Mouse (Mus musculus) embryo, embryonic 9.5 days (tissue): ENCODE measurements around the gene Shc1.

Experiments
- DNase-seq: peaks from one replicate; pipeline ENCODE4 v3.0.0-alpha.2; 2017; ENCODE audit errors: extremely low spot score

The Shc1 gene

DNA sequence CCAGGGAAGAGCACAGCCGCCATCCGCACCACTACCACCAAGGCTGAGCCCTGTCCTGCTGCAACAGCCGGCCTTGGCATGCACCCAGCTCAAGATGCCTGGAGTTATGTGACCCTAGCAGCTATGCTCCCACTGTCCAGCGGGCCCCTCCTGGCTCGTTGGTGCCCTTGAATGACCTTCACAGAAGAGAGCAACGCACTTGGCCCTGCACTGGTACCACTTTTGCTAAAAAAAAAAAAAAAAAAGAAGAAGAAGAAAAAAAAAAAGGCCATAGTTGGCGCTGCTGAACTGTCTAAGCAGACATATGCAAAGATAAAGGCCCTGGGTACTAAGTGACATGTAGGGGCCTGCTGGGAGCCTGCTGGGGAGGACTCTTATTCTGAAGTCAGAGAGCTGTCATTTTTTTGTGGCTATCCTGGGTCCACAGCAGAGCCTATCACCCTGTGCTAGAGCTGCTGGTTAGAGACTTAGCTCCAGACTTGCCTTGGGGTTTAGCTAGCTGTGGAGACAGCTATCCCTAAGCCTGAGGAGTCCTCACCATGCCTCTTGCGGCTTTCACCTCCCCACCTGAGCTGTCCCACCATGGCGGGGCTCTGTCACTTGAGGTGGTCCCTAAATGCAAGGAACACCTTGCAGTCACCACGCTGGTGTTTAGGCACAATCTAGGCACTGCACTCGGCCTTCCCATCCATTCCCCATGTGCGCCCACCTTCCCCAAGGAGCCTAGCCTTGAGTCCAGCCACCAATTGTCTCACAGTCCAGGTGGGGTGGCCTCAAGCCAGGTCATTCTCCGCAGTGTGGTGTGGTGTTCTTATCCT lies 30.7 kb downstream of the Shc1 start:
- no peak for DNase-seq

DNA sequence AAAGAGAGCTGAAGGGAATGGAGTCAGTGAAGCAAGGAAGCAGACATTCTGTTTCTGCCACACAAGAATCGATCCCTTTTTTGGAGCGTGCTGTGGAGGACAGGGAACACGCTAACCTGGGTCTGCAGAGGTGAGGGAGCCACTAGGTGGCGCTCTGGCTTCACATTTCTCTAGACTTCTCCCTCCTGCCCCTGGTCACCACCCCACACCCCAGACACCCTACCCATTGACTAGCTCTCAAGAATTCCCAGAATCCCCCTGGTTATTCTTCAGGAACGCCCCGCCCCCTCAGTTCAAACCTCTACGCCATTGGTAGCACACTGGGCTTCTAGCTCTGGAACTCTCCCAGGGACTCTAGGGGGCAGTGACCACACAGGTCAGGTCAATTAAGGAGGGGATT lies 31.3 kb downstream of the Shc1 start:
- peak; percentile 68 for DNase-seq

GRCm38 (mm10) chr3:89451916-89452315 lies 33.7 kb downstream of the Shc1 start:
- no peak for DNase-seq

GRCm38 (mm10) chr3:89454401-89455177 lies 36.3 kb downstream of the Shc1 start, which contains the start of gene Pmvk:
Gene Pmvk, plus strand, starts transcription at chr3:89454541.
- DNase-seq: no peak

DNA sequence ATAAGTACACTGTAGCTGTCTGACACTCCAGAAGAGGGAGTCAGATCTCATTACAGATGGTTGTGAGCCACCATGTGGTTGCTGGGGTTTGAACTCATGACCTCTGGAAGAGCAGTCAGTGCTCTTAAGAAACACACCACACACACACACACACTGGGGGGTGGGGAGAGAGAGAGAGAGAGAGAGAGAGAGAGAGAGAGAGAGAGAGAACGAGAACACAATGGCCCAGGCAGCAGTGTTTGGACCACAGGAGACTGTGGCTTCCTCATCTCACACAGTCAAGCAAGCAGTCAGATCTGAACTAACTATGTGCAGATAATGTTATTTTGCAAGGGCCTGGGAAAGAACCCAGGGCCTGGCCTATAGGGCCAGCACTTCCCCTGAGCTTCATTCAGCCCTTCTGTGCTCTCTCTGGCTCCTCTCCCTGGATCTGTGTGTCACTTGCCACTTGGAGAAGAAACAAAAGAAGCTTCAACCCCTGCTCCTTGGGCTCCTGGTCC lies 37.6 kb downstream of the Shc1 start:
- DNase-seq: no peak

DNA sequence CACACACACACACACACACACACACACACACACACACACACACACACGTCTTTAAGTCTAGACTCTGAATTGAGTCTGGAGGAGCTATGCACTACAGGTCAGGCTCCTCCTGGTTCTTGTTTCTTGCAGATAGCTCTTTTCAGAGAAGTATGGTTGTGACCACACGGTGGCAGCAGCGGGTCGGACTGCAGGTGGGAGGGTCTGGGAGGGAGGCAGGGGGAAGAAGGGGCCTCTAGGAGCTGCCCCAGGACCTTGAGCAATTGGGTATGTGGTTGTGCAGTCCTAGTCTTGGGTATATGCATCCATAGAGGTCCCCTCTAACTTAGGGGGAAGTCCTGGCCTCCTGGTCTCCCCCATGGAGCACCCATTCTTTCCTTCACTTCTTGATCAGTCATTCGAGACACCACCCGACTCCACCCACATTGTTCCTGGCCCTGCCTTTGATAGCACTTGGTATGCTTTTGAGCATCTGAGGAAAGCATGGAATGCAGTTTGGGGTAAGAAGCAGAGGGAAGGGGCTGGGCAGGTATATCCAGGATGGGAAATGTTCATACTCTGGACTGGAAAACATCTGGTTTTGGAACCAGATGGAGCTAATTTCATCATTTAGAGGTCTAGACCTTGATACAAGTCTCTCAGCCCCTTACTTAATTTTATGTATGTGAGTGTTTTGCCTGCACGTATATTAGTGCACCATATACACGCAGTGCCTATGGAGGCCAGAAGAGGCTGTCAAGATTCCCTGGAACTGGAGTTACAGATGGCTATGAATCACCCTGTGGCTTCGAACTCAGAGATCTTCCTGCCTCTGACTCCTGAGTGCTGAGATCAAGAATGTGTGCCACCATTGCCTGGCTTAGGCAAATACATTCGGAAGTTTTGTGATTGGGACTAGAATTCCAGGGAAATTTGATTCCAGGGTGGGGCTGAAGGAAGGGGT lies 38.8 kb downstream of the Shc1 start:
- DNase-seq: peak; percentile 85

- no peak for DNase-seq
These were observed 40.2 kb downstream of the Shc1 start for GRCm38 (mm10) chr3:89458372-89458964.

DNA sequence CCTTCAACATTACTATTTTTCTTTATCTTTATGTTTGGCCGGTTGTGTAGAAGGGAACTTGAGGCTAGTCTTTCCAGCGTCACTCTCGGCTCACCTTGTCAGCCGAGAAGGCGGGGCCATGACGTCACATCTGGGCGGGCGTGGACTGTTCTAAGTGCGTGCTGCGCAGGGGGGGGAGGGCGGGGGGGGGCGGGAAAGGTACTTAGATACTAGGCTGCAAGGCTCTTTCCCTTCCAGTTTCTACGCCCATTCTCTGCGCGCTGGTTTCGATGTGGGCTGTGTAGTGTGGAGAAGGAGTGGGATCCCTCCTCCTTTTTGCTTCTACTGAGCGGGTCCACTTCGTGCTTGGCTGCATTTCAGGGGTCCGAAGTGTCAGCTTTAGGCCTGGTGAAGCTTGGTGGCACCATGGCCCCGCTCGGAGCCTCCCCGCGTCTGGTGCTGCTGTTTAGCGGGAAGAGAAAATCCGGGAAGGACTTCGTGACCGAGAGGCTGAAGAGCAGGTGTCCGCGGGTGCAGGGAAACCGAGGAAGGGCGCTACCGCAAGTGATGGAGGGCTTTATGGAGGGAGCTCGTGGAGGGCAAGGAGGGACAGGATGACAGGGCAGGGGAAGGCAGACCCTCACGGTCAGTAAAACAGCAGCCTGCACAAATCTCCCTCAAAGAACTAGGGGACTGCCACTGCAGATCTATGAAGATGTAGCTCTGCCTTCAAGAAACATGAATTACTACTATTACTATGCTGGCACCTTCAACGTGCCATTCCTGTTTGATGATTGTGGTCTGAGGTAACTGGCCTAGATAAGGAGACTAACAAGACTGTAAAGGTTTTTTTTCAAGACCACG lies 40.9 kb downstream of the Shc1 start:
- DNase-seq: peak; percentile 91

- DNase-seq: no peak
These were observed 50.0 kb downstream of the Shc1 start for GRCm38 (mm10) chr3:89468268-89468667.

DNA sequence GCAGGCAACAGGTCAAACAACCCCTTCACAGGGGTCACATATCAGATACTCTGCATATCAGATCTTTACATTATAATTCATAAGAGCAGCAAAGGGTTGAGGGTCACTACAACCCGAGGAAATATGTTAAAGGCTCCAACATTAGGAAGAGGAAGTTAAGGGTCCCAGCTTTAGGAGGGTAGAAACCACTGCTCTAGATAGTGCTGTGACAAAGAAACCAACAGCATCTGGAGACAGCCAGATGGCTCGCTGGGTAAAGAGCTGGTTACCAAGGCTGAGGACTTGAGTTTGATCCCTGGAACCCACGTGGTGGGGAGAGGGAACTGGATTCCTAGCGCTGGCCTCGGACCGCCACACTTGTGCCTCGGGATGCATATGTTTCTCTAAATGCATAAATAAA lies 54.0 kb downstream of the Shc1 start:
- no peak for DNase-seq

GRCm38 (mm10) chr3:89473838-89474237 lies 55.6 kb downstream of the Shc1 start:
- DNase-seq: no peak

GRCm38 (mm10) chr3:89479055-89479454 lies 60.8 kb downstream of the Shc1 start:
- DNase-seq: no peak
